Mouse (Mus musculus): Measurements from ENCODE around the gene Dhrs7c. TPM values are rescaled to one million over a fixed set of nuclear protein-coding genes. Genes with fewer than 3 reads are reported as not detected.

Dhrs7c gene
- not detected for total RNA-seq (2023)

DNA sequence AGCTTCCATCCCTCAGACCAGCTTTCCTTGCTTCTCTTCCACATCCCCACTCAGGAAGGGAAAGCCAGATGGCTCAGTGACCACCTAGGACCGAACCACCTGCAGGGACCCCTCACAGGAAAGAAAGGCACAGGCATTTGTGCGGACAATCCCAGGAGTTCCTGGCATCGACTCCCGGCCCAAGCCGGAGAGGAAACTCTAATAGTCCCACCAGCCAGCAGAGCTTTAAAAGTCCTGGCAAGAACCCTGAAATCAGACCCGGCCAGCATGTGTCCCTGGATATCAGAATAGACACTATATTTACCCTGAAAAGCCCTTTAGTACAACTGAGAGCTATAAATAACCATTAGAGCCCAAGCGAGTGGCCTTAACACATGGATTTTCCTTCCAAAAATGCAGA lies at the start of gene Dhrs7c:
Gene Dhrs7c, plus strand, starts transcription at position 257 of the 400 bp plus-strand sequence.

DNA sequence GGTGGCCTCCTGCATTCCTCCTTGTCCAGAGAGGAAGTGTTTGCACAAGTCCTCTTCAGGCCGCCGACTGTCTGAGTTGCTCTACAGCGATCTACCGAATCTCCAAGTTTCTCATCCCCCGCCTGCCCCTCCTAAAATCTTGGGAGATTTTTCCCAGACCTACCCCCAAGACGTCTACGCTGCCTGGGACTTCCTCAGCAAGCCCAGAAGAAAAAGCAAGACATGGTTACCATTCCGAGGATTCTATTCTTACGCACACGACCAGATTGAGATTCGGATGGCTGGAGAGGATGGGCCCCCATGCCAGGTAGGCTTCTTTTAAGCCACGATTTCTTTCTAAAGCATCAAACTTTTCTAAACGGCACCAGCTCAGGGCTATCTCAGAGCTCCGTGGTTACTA lies 26.9 kb upstream of the Dhrs7c start, which contains the start of gene Glp2r:
Gene Glp2r, minus strand, starts transcription at position 101 of the 400 bp plus-strand sequence.

DNA sequence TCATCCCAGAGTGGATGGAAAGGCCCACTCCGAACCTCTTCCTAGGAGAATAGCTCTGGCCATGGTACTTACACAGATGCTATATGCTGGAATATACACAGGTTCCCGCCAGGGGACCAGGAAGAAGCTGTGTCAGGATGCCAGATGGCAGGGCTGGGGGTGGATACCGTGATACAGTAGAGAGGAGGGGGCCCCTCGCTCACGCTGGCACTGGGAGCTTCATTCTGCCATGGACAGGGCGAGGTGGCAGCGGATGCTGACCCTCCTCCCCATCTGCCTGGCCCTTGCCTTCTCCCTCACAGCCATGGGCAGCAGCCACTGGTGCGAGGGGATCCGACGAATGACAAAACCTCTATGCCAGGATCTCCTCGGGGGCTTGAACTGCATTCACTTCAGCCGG lies 23.6 kb upstream of the Dhrs7c start, which contains the start of gene Gsg1l2:
Gene Gsg1l2, plus strand, starts transcription at position 230 of the 400 bp plus-strand sequence.

Other genes starting within 250 kb of the Dhrs7c start
- not detected for gene Rcvrn, start 102.9 kb upstream of the Dhrs7c start, total RNA-seq (2023)
- not detected for gene Glp2r, start 27.0 kb upstream of the Dhrs7c start, total RNA-seq (2023)
- not detected for gene Gsg1l2, start 23.6 kb upstream of the Dhrs7c start, total RNA-seq (2023)
- gene Usp43, start 124.0 kb downstream of the Dhrs7c start, total RNA-seq (2023): under 1 TPM in 1 of 2 experiments, not detected in 1; 0.15 TPM
- gene Cfap52, start 167.5 kb downstream of the Dhrs7c start, total RNA-seq (2023): not detected
- gene Stx8, start 168.0 kb downstream of the Dhrs7c start, total RNA-seq (2023): 10 to 100 TPM; 35.5 to 36.1 TPM